Mouse (Mus musculus): ENCODE results near the gene A230050P20Rik.

DNA sequence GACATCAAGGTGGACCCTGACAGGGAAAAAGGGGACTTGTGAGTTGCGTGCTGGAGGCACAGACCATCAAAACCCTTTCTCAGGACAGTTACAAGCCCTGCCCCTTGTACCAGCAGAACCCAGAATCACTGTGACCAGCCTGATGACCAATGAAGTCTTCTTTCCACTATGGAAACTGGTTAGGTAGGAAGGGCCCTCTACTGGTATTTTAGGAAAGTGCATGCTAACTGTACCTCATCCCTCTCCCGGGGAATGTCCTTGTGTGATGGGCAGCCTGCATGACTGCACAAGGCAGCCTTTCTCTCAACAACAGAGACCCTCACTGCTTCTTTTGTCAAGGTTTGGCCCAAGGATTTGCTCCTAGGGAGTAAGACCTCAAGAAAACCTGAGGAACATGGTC is 25.8 kb upstream of the A230050P20Rik start:
- TF ChIP-seq EP300 (IDR thresholded peaks at IDR 0.05; ENCODE audit: low read depth in 1 of 2, low read length in 2 of 2): no peak
- peak; percentile 22 to 96 (median 69) for TF ChIP-seq CTCF (IDR thresholded peaks at IDR 0.05 in 2 of 3, conservative IDR thresholded peaks at IDR 0.05 in 1 of 3; ENCODE audit: control insufficient read depth in 1 of 3, insufficient read depth in 1 of 3, low read depth in 2 of 3, low read length in 3 of 3, poor library complexity in 1 of 3, severe bottlenecking in 1 of 3)
- TF ChIP-seq E2F4 (IDR thresholded peaks at IDR 0.05; ENCODE audit: borderline replicate concordance, low read depth, low read length): no peak
- TF ChIP-seq TCF12 (IDR thresholded peaks at IDR 0.05; ENCODE audit: low read depth, low read length): no peak
- no peak for TF ChIP-seq MXI1 (IDR thresholded peaks at IDR 0.05; ENCODE audit: low read depth, low read length)
- no peak for TF ChIP-seq TAL1 (IDR thresholded peaks at IDR 0.05; ENCODE audit: low read length)
- TF ChIP-seq HCFC1 (IDR thresholded peaks at IDR 0.05; ENCODE audit: low read depth, low read length): no peak
- TF ChIP-seq MAFK (IDR thresholded peaks at IDR 0.05; ENCODE audit: borderline replicate concordance, low read depth, low read length): no peak
- TF ChIP-seq GATA1 (IDR thresholded peaks at IDR 0.05; ENCODE audit: low read depth, low read length): no peak
- no peak for TF ChIP-seq JUND (IDR thresholded peaks at IDR 0.05; ENCODE audit: low read depth, low read length)
- no peak for TF ChIP-seq ZC3H11A (IDR thresholded peaks at IDR 0.05; ENCODE audit: low read depth, low read length)
- no peak for TF ChIP-seq POLR2A (IDR thresholded peaks at IDR 0.05; ENCODE audit: control insufficient read depth in 1 of 2, insufficient read depth in 1 of 2, low read depth in 1 of 2, low read length in 2 of 2, poor library complexity in 1 of 2)
- TF ChIP-seq NRF1 (IDR thresholded peaks at IDR 0.05; ENCODE audit: insufficient read depth, low read depth, low read length, poor library complexity, severe bottlenecking): no peak
